Mouse (Mus musculus): ENCODE results near the gene Jmjd6. TPM values are rescaled to one million over a fixed set of nuclear protein-coding genes. Genes with fewer than 3 reads are reported as not detected.

Gene Jmjd6
- total and polyA plus RNA-seq, 3 experiments, result 48.4 to 126 (median 82.7) TPM

DNA sequence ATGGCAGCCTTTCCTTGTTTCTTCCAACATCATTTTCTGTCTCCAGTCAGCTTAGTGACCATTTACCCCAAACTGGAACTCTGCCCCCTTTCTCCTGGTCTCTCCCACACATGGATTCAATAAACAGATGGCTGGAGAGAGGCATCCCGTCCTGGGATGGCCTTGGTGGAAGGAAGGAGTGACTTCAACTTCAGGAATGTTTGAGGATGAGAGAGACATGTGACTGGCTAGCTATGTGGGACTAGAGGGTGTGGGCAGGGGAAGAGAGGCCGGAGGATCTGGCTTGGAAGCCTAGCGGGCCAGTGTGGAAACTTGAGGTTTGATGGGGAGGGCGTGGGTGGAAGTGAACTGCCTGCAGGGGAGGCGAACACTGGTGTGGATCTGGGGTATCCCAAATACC, 26.5 kb downstream of the Jmjd6 start:
- DNase-seq (ENCODE audit: low spot score), result no peak
- Histone ChIP-seq H3K27me3 (ENCODE audit: insufficient read depth, low read length) (peaks cover 83% of the 10 kb centered on the region), H3K9me3 (replicated peaks) (no peaks in the 10 kb centered on the region), H3K36me3 (replicated peaks) (no peaks in the 10 kb centered on the region), H3K4me3 (ENCODE audit: low read depth, low read length) (no peak overlapping the region), H3K4me1 (ENCODE audit: insufficient read depth, low read depth, low read length) (peaks cover 22% of the 10 kb centered on the region)
- no peak for ATAC-seq (ENCODE audit: extremely low read depth, insufficient number of reproducible peaks, low FRiP score, poor library complexity, severe bottlenecking)
- no peak for TF ChIP-seq TAL1 (conservative IDR thresholded peaks at IDR 0.05; ENCODE audit: low read depth, low read length)
- no peak for TF ChIP-seq CTCF (IDR thresholded peaks at IDR 0.05; ENCODE audit: low read depth, low read length)
- TF ChIP-seq POLR2AphosphoS5 (IDR thresholded peaks at IDR 0.05; ENCODE audit: insufficient replicate concordance, low read depth, low read length), result no peak
- no peak for TF ChIP-seq GATA2 (IDR thresholded peaks at IDR 0.05; ENCODE audit: borderline replicate concordance, low read depth, low read length)
- TF ChIP-seq GATA1 (IDR thresholded peaks at IDR 0.05; ENCODE audit: borderline replicate concordance, low read length), result no peak

DNA sequence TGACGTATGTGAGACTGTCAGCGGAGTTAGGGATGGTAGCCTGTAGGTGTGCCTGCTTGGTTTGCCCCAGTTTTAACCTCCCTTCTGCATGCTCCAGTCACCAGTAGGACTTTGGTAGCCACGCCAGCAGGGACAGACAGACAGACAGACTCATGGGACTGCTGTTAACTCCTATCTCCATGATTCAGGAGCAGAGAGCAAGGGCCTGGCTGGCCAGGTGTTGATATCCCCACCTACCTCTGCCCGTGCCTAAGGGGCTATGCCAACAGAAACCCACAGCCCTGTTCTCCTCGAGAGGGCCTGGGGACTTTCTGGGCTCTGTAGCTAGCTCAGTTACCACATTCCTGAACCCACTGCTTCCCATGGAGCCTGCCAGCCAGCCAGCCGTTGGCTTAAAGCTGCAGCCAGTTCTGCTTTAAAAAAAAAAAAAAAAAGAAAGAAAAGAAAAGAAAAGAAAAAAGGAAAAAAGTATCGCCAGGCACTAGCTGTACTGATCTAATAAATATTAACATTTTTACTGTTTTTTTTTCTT, 28.3 kb downstream of the Jmjd6 start:
- DNase-seq (ENCODE audit: low spot score) (no peak), ATAC-seq (ENCODE audit: extremely low read depth, insufficient number of reproducible peaks, low FRiP score, poor library complexity, severe bottlenecking) (no peak)
- H3K36me3 ChIP-seq (replicated peaks), result no peaks in the 10 kb centered on the region
- H3K9me3 ChIP-seq (replicated peaks), result no peaks in the 10 kb centered on the region
- TF ChIP-seq GATA2 (IDR thresholded peaks at IDR 0.05; ENCODE audit: borderline replicate concordance, low read depth, low read length) (no peak), TAL1 (conservative IDR thresholded peaks at IDR 0.05; ENCODE audit: low read depth, low read length) (no peak), CTCF (IDR thresholded peaks at IDR 0.05; ENCODE audit: low read depth, low read length) (no peak), POLR2AphosphoS5 (IDR thresholded peaks at IDR 0.05; ENCODE audit: insufficient replicate concordance, low read depth, low read length) (no peak), GATA1 (IDR thresholded peaks at IDR 0.05; ENCODE audit: borderline replicate concordance, low read length) (no peak)
- H3K27me3 ChIP-seq (ENCODE audit: insufficient read depth, low read length), result peaks cover 81% of the 10 kb centered on the region
- peaks cover 16% of the 10 kb centered on the region for H3K4me1 ChIP-seq (ENCODE audit: insufficient read depth, low read depth, low read length)
- no peak overlapping the region for H3K4me3 ChIP-seq (ENCODE audit: low read depth, low read length)

DNA sequence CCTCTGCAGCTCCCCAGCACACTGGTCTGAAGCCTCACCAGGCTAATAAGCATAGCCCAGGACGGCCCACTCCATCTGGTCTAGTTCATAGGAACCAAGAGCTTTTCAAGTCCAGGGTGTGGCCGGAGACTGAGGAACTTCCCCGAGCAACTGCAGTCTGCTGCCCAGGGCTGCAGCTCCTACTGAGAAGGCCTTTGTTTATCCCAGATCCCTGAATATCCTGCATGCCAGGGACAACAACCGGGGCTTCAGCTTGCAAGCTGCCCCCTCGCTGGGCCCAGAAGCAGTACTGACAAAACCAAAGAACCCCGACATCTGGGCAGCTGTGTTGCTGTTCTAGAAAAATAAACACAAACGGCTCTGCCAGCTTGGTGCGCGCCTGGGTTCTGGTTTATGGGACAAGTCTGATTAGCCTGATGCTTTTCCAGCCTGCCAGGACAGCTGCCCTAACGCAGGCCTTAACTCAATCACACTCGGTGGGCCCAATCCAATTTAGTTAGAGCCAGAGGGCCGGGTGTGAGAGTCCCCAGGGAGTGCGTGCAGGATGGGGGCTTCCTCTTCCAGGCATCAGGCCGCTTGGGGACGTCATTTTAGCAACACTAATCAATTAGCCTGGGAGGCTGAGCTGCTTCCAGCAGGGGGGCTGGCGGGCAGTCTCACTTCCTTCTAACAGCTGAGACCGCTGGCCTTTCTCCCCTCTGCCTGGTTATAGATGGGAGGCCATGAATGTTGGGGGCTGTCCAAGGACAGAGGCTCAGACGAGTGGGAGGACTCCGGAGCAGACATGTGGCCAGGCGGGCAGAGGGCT, 29.0 kb downstream of the Jmjd6 start:
- Histone ChIP-seq H3K4me1 (ENCODE audit: insufficient read depth, low read depth, low read length) (peaks cover 20% of the 10 kb centered on the region), H3K4me3 (ENCODE audit: low read depth, low read length) (no peak overlapping the region), H3K36me3 (replicated peaks) (no peaks in the 10 kb centered on the region), H3K9me3 (replicated peaks) (no peaks in the 10 kb centered on the region), H3K27me3 (ENCODE audit: insufficient read depth, low read length) (peaks cover 81% of the 10 kb centered on the region)
- DNase-seq (ENCODE audit: low spot score) (no peak), ATAC-seq (ENCODE audit: extremely low read depth, insufficient number of reproducible peaks, low FRiP score, poor library complexity, severe bottlenecking) (no peak)
- TF ChIP-seq GATA2 (IDR thresholded peaks at IDR 0.05; ENCODE audit: borderline replicate concordance, low read depth, low read length) (no peak), TAL1 (conservative IDR thresholded peaks at IDR 0.05; ENCODE audit: low read depth, low read length) (no peak), GATA1 (IDR thresholded peaks at IDR 0.05; ENCODE audit: borderline replicate concordance, low read length) (no peak), POLR2AphosphoS5 (IDR thresholded peaks at IDR 0.05; ENCODE audit: insufficient replicate concordance, low read depth, low read length) (no peak)

DNA sequence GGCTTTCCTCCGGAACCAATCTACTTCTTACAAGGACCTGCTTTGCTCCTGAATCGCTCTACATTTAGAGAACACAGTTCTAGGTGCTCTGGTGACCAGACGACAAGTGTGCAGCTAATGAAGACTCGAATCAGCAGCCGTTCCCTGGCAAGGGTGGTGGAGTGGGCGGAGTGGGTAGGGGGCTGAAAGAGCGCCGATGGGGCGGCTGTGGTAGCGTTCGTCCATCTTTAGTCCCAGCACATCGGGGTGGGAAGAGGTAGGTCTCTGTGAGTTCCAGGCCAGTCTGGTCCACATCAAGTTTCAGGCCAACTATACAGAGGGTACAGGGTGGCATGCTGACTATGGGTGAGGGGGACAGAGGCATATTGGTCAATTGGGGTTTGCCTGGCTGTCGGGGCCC, 29.6 kb downstream of the Jmjd6 start:
- Histone ChIP-seq H3K4me3 (ENCODE audit: low read depth, low read length) (no peak overlapping the region), H3K27me3 (ENCODE audit: insufficient read depth, low read length) (peaks cover 81% of the 10 kb centered on the region), H3K4me1 (ENCODE audit: insufficient read depth, low read depth, low read length) (peaks cover 21% of the 10 kb centered on the region), H3K36me3 (replicated peaks) (no peaks in the 10 kb centered on the region), H3K9me3 (replicated peaks) (no peaks in the 10 kb centered on the region)
- DNase-seq (ENCODE audit: low spot score), result no peak
- no peak for ATAC-seq (ENCODE audit: extremely low read depth, insufficient number of reproducible peaks, low FRiP score, poor library complexity, severe bottlenecking)
- TF ChIP-seq GATA1 (IDR thresholded peaks at IDR 0.05; ENCODE audit: borderline replicate concordance, low read length) (no peak), GATA2 (IDR thresholded peaks at IDR 0.05; ENCODE audit: borderline replicate concordance, low read depth, low read length) (no peak), CTCF (IDR thresholded peaks at IDR 0.05; ENCODE audit: low read depth, low read length) (no peak), POLR2AphosphoS5 (IDR thresholded peaks at IDR 0.05; ENCODE audit: insufficient replicate concordance, low read depth, low read length) (no peak), TAL1 (conservative IDR thresholded peaks at IDR 0.05; ENCODE audit: low read depth, low read length) (no peak)

DNA sequence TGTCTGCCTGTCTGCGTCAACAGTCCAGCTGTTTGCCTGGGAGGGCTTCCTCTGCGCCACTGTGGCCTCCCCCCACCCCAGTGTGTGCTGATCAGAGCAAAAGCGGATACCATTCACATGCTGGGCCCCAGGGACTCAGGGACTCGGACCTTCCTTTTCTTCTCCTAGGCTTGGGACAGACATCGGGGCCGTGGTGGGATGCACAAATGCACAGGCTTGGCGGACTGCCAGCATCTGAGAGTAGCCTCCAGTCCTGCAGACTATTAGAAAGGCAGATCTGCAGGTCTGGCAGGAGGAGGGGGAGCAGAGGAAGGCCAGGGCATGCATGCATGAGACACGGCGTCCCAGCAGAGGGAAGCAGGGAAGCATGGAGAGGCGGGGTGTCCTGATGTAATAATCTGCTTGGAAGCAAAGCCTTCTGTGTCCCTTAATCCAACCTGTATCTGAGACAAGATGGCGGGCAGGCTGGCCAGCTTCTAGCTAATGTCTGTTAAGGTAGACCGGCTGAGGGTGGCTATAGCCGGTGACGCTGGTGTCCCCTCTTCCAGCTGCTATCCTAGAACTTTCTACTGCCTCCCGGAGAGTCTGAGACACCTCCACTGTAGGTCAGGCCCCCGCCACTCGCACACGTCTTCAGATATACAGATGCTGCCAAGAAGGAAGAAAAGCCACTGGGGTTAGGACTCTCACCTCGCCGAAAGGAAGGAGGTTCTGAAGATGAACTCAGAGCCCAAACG, 30.3 kb downstream of the Jmjd6 start:
- H3K36me3 ChIP-seq (replicated peaks), result no peaks in the 10 kb centered on the region
- H3K4me3 ChIP-seq (ENCODE audit: low read depth, low read length), result no peak overlapping the region
- H3K4me1 ChIP-seq (ENCODE audit: insufficient read depth, low read depth, low read length), result peaks cover 27% of the 10 kb centered on the region
- TF ChIP-seq TAL1 (conservative IDR thresholded peaks at IDR 0.05; ENCODE audit: low read depth, low read length) (no peak), GATA1 (IDR thresholded peaks at IDR 0.05; ENCODE audit: borderline replicate concordance, low read length) (no peak), GATA2 (IDR thresholded peaks at IDR 0.05; ENCODE audit: borderline replicate concordance, low read depth, low read length) (no peak), POLR2AphosphoS5 (IDR thresholded peaks at IDR 0.05; ENCODE audit: insufficient replicate concordance, low read depth, low read length) (no peak), CTCF (IDR thresholded peaks at IDR 0.05; ENCODE audit: low read depth, low read length) (no peak)
- ATAC-seq (ENCODE audit: extremely low read depth, insufficient number of reproducible peaks, low FRiP score, poor library complexity, severe bottlenecking) (no peak), DNase-seq (ENCODE audit: low spot score) (no peak)
- no peaks in the 10 kb centered on the region for H3K9me3 ChIP-seq (replicated peaks)
- peaks cover 77% of the 10 kb centered on the region for H3K27me3 ChIP-seq (ENCODE audit: insufficient read depth, low read length)
